Mouse (Mus musculus): Measurements from ENCODE around the gene Armcx4. TPM values are rescaled to one million over a fixed set of nuclear protein-coding genes. Genes with fewer than 3 reads are reported as not detected.

Gene Armcx4
- polyA plus RNA-seq (2016; fragmentation: Nextera tagmentation; extraction: Ambion mirVana) = 5.9 and 6.6 TPM in 2 replicates

DNA sequence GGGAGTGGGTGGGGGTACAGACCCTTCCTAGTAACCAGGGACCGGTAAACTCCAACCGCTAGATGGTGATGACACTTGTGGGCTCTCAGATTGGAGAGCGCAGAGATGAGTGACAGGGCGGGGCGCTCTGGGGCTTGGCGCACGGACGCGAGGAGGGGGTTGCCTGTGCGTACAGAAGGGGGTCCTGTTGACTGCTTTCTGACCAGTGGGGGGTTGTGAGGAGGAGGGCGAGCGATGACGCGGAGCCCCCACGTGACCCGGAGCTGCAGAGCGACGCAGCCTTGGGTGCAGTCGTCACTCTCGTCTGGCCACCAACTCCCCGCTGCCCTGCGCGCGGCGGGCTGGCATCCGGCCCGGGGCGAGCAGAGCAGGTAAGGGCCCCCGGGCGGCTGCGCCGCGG lies at the start of gene Armcx4:
Armcx4 (plus strand) TSS at position 253 of the 400 bp plus-strand sequence.
- peaks cover 63% of the 10 kb centered on the region for H3K27me3 ChIP-seq (ENCODE audit: low read depth, poor library complexity, severe bottlenecking)
- H3K36me3 ChIP-seq = peaks cover 34% of the 10 kb centered on the region
- peak; percentile 88 for DNase-seq (ENCODE audit: low spot score)
- no peaks in the 10 kb centered on the region for H3K9me3 ChIP-seq (replicated peaks)
- peak within 1 kb of the TSS; percentile 68 for H3K4me3 ChIP-seq
- peak within 1 kb of the TSS; percentile 92 for H3K27ac ChIP-seq (replicated peaks)
- peaks cover 18% of the 10 kb centered on the region for H3K4me1 ChIP-seq
- 32% methylated on average over 32 of the region's 33 CpGs for WGBS

DNA sequence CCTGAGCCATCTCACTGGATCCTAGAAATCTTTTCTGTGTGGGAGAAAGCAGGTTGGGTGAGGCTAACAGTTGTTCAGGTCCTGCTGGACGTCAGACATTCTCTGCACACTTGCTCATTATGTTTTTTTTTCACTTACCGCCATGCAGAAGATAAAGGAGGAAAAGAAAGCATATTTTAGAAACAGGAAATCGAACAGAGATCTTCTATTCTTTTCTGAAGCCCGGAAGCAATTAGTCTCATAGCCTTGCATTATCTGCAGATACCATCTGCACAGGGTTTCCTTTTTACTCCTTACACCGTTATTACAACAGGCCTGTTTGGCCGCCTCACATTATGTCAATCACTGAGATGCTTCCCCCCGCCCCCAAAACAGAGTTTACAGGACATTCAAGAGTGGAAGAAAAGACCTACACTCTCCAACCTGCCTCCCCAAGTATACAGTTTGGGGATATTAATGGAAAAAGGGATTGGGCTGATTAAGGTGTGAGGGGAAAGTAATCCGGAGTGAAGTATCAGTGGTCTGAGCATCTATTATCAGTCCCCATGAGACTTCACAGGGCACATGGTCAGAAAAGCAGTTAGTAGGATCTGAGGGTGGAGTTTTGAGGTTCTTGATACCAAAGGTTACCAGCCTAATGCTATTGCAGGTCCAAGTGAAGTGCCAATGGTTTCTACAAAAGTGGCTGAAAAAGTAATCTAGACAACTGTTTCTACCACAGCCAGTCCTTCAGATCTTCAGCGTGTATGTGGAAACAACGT lies 45.1 kb upstream of the Armcx4 start:
- Histone ChIP-seq H3K4me1 (no peaks in the 10 kb centered on the region), H3K36me3 (no peaks in the 10 kb centered on the region), H3K27me3 (ENCODE audit: low read depth, poor library complexity, severe bottlenecking) (peaks cover 21% of the 10 kb centered on the region), H3K4me3 (no peak overlapping the region), H3K9me3 (replicated peaks) (no peaks in the 10 kb centered on the region), H3K27ac (replicated peaks) (no peak overlapping the region)
- 78% methylated on average over 10 of the region's 10 CpGs for WGBS
- no peak for DNase-seq (ENCODE audit: low spot score)

DNA sequence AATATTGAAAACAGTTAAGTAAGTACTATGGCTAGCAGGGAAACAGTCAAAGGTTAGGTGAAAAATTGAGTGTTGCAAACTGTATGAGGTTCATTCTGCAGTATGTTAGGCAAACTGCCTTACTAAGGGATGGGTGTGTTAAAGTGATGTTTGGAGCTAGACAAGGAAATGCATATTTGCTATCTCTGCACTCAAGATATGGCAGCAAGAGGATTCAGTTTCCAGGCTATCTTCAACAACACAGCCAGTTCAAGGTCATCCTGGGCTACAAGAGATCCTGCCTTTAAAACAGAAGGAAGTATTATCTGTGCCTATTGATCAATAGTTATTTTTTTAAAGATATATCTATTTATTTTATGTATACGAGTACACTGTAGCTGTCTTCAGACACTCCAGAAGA lies 40.0 kb upstream of the Armcx4 start:
- no peaks in the 10 kb centered on the region for H3K4me1 ChIP-seq
- no peaks in the 10 kb centered on the region for H3K36me3 ChIP-seq
- DNase-seq (ENCODE audit: low spot score) = no peak
- no peak overlapping the region for H3K27ac ChIP-seq (replicated peaks)
- 91% methylated on average over 1 of the region's 1 CpGs for WGBS
- no peak overlapping the region for H3K4me3 ChIP-seq
- H3K27me3 ChIP-seq (ENCODE audit: low read depth, poor library complexity, severe bottlenecking) = peaks cover 8% of the 10 kb centered on the region; the same call in 1 of the 2 replicates
- no peaks in the 10 kb centered on the region for H3K9me3 ChIP-seq (replicated peaks)

GRCm38 (mm10) chrX:134647421-134647820 lies 38.9 kb upstream of the Armcx4 start:
- no peak for DNase-seq (ENCODE audit: low spot score)
- H3K27me3 ChIP-seq (ENCODE audit: low read depth, poor library complexity, severe bottlenecking) = peaks cover 8% of the 10 kb centered on the region
- H3K4me3 ChIP-seq = no peak overlapping the region
- H3K4me1 ChIP-seq = no peaks in the 10 kb centered on the region
- H3K27ac ChIP-seq (replicated peaks) = no peak overlapping the region
- H3K36me3 ChIP-seq = no peaks in the 10 kb centered on the region
- H3K9me3 ChIP-seq (replicated peaks) = no peaks in the 10 kb centered on the region
- 77% methylated on average over 8 of the region's 8 CpGs for WGBS

- Histone ChIP-seq H3K36me3 (no peaks in the 10 kb centered on the region), H3K27me3 (ENCODE audit: low read depth, poor library complexity, severe bottlenecking) (peaks cover 6% of the 10 kb centered on the region), H3K4me1 (no peaks in the 10 kb centered on the region), H3K9me3 (replicated peaks) (no peaks in the 10 kb centered on the region), H3K27ac (replicated peaks) (no peak overlapping the region), H3K4me3 (no peak overlapping the region)
- DNase-seq (ENCODE audit: low spot score) = peak; percentile 75
- 19% methylated on average over 11 of the region's 11 CpGs for WGBS
These were observed 38.2 kb upstream of the Armcx4 start for GRCm38 (mm10) chrX:134648031-134648692.

DNA sequence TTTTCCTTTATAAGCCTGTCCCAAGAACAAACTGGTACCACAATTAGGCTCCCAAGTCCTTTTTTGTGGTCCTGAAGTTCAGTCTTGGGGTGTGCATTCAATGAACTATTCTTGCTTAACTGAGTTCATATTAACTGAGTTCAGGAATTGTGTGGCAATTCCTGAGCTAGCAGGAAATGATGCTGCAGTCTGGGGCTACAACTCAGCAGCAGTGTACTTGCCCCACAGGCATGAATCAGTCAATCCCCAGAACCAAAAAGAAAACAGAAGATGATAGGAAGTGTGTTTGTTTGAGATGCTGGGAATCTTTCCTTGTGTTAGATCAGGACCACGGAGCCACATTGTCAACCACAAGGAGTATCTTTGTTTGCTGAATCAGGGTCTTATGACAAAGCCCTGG lies 34.3 kb upstream of the Armcx4 start:
- peaks cover 10% of the 10 kb centered on the region for H3K27me3 ChIP-seq (ENCODE audit: low read depth, poor library complexity, severe bottlenecking)
- DNase-seq (ENCODE audit: low spot score) = no peak
- WGBS = 68% methylated on average over 1 of the region's 1 CpGs
- no peaks in the 10 kb centered on the region for H3K9me3 ChIP-seq (replicated peaks)
- no peaks in the 10 kb centered on the region for H3K4me1 ChIP-seq
- no peak overlapping the region for H3K4me3 ChIP-seq
- no peak overlapping the region for H3K27ac ChIP-seq (replicated peaks)
- H3K36me3 ChIP-seq = no peaks in the 10 kb centered on the region

DNA sequence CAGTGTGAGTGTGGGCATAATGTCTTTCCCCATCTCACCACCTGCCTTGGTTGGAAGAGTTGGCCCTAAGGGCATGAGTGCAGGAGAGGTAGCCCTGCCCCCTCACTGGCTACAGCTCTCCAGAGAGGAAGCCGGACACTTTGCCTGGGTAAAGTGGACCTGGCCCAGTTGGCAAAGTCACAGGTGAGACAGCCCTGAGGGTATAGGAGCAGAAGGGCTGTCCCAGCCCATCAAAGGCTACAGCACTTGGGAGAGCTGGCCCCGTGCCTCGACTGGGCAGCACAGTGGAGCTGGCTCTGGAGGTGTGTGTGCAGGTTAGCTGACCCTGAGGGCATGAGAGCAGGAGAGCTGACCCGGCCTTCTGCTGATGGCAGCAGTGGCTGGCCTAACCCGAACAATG lies 24.7 kb upstream of the Armcx4 start:
- Histone ChIP-seq H3K36me3 (no peaks in the 10 kb centered on the region), H3K27me3 (ENCODE audit: low read depth, poor library complexity, severe bottlenecking) (peaks cover 42% of the 10 kb centered on the region), H3K27ac (replicated peaks) (no peak overlapping the region), H3K4me1 (no peaks in the 10 kb centered on the region), H3K4me3 (no peak overlapping the region), H3K9me3 (replicated peaks) (no peaks in the 10 kb centered on the region)
- 79% methylated on average over 5 of the region's 5 CpGs for WGBS
- no peak for DNase-seq (ENCODE audit: low spot score)

DNA sequence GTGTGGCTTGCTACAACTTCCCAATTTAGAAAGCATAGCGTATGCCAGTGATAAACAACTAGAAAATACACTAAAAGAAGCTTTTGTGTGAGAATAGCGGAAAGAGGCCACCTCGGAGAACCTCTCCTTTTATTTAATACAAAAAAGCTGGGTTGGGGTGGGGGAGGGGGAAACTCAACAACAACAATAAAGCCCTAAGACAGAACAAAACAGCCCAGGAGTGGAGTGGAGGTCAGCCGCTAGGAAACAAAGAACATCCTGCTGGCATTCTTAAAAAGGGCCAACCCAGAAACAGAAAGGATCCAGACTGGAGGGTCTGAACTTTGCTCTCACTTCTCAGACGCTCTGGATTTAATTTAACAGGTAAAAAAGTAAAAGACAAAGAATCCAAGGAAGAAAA lies 11.3 kb upstream of the Armcx4 start:
- H3K4me1 ChIP-seq = peaks cover 27% of the 10 kb centered on the region
- peak; percentile 42 for DNase-seq (ENCODE audit: low spot score)
- H3K4me3 ChIP-seq = no peak overlapping the region
- H3K9me3 ChIP-seq (replicated peaks) = no peaks in the 10 kb centered on the region; the same call in 1 of the 2 replicates
- 0 out of 2 replicates have a peak, but pooled peaks cover 11% of the 10 kb centered on the region for H3K27me3 ChIP-seq (ENCODE audit: low read depth, poor library complexity, severe bottlenecking)
- 17% methylated on average over 5 of the region's 5 CpGs for WGBS
- H3K36me3 ChIP-seq = no peaks in the 10 kb centered on the region
- H3K27ac ChIP-seq (replicated peaks) = peak overlapping the region; percentile 80

DNA sequence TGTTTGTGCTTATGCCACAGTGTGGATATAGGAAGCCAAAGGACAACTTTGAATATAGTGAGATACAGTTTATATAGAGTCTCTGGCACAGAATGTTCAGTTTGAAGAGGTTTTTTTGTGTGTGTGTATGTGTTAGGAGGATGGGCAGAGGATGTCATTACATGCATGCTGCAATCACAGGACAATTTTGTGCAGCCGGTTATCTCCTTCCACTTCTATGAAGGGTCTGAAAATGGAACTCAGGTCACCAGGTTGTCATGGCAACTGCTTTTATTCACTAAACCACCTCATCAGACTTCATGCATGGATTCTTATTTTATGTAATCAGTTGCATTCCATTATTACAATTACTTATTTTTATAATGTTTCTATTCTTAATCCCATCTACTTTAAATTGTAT lies 10.4 kb upstream of the Armcx4 start:
- Histone ChIP-seq H3K27ac (replicated peaks) (peak overlapping the region; percentile 80), H3K36me3 (no peaks in the 10 kb centered on the region), H3K4me1 (peaks cover 27% of the 10 kb centered on the region), H3K27me3 (ENCODE audit: low read depth, poor library complexity, severe bottlenecking) (0 out of 2 replicates have a peak, but pooled peaks cover 11% of the 10 kb centered on the region), H3K9me3 (replicated peaks) (no peaks in the 10 kb centered on the region; the same call in 1 of the 2 replicates), H3K4me3 (no peak overlapping the region)
- DNase-seq (ENCODE audit: low spot score) = no peak
- 67% methylated on average over 1 of the region's 1 CpGs for WGBS

DNA sequence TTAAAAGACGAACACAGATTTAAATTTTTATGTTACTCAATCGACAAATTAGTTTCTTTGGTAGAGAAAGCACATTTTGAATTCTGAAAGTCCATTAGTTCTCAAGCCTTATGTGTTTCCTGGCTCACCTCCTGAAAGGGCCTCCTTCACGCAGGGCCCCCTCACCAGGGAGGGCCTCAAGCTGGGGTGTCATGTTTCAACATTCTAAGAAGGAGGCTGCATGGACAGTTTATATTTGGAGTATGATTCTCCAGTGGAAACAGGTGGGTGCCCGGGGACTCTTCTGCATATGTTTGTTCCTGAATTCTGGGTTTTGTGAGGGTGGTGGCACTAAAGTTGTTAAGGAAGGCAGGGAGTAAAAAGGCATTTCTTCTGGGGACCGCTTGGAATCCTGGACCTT lies 1.4 kb upstream of the Armcx4 start:
- no peak for DNase-seq (ENCODE audit: low spot score)
- peaks cover 18% of the 10 kb centered on the region for H3K4me1 ChIP-seq
- peak overlapping the region; percentile 92 for H3K27ac ChIP-seq (replicated peaks)
- peaks cover 21% of the 10 kb centered on the region for H3K36me3 ChIP-seq
- H3K4me3 ChIP-seq = peak overlapping the region; percentile 68
- 45% methylated on average over 5 of the region's 5 CpGs for WGBS
- no peaks in the 10 kb centered on the region for H3K9me3 ChIP-seq (replicated peaks)
- H3K27me3 ChIP-seq (ENCODE audit: low read depth, poor library complexity, severe bottlenecking) = peaks cover 50% of the 10 kb centered on the region

GRCm38 (mm10) chrX:134686739-134687171 lies 436 bp downstream of the Armcx4 start:
- H3K27me3 ChIP-seq (ENCODE audit: low read depth, poor library complexity, severe bottlenecking) = peaks cover 68% of the 10 kb centered on the region
- DNase-seq (ENCODE audit: low spot score) = peak; percentile 59
- H3K4me3 ChIP-seq = peak overlapping the region; percentile 68
- peak overlapping the region; percentile 92 for H3K27ac ChIP-seq (replicated peaks)
- H3K36me3 ChIP-seq = peaks cover 39% of the 10 kb centered on the region
- H3K9me3 ChIP-seq (replicated peaks) = no peaks in the 10 kb centered on the region
- 21% methylated on average over 16 of the region's 16 CpGs for WGBS
- peaks cover 18% of the 10 kb centered on the region for H3K4me1 ChIP-seq

DNA sequence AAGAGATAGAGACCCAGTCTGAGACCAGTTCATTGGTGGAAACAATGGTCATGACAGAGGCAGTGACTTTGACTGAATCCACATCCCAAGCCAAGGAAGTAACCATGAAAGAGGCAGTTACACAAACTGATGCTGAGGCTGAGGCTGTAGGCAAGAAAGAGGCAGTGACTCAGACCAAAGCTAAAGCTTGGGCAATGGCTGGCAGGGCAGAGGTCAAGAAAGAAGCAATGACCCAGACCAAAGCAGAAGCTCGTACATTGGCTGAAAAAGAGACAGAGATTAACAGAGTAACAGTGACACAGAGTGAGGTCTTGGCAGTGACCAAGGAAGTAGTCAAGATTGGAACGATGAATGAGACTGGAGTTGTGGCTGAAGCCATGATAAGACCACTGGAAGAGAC lies 3.4 kb downstream of the Armcx4 start:
- Histone ChIP-seq H3K27me3 (ENCODE audit: low read depth, poor library complexity, severe bottlenecking) (peaks cover 93% of the 10 kb centered on the region), H3K4me1 (peaks cover 18% of the 10 kb centered on the region), H3K4me3 (no peak overlapping the region), H3K9me3 (replicated peaks) (no peaks in the 10 kb centered on the region), H3K27ac (replicated peaks) (no peak overlapping the region), H3K36me3 (peaks cover 68% of the 10 kb centered on the region)
- WGBS = 86% methylated on average over 2 of the region's 2 CpGs
- no peak for DNase-seq (ENCODE audit: low spot score)

Data from midbrain, embryonic 10.5 days (tissue).